Mouse (Mus musculus) bone marrow, adult 2 months (tissue): ENCODE results near the gene Anxa9. TPM values are rescaled to one million over a fixed set of nuclear protein-coding genes. Genes with fewer than 3 reads are reported as not detected.

Experiments used
- H3K27ac ChIP-seq: fragments of 200-500 bp; 2 replicates; pipeline ENCODE4 v1.5.1; 2012; ENCODE audit warnings: low read depth, mild to moderate bottlenecking, control low read depth, inconsistent platforms, low read length; ENCODE audit not compliant: control insufficient read depth, poor library complexity, insufficient read depth
- H3K4me1 ChIP-seq: fragments of 200-500 bp; 2 replicates; pipeline ENCODE4 v1.6.1; 2011; ENCODE audit warnings: low read length; ENCODE audit not compliant: control insufficient read depth, insufficient read depth
- H3K4me3 ChIP-seq: fragments of 200-500 bp; replicated peaks from 2 replicates; pipeline ENCODE3; 2011; ENCODE audit warnings: mild to moderate bottlenecking, low read depth, low read length, control low read depth; ENCODE audit not compliant: control insufficient read depth
- CTCF ChIP-seq: fragments of 200-500 bp; IDR thresholded peaks from 2 replicates; pipeline ENCODE4 v1.5.1; 2011; ENCODE audit warnings: low read length, control low read depth; ENCODE audit not compliant: control insufficient read depth, insufficient read depth
- POLR2A ChIP-seq: fragments of 200-500 bp; IDR thresholded peaks from 2 replicates; pipeline ENCODE4 v1.6.1; 2011; ENCODE audit warnings: low read depth, mild to moderate bottlenecking, control low read depth, low read length, borderline replicate concordance; ENCODE audit not compliant: control insufficient read depth
- WGBS: fragments of 180-500 bp; shearing (Covaris S2); methylation state at CpG from one replicate; pipeline ENCODE4 v1.1.7; 2018; 5-methylcytosine and 5-hydroxymethylcytosine counted together
- polyA plus RNA-seq: library from polyadenylated mRNA; stranded (reverse); fragments of >200 nt; gene quantifications from 2 replicates; pipeline ENCODE4 v1.2.4, GENCODE M21; 2011; ENCODE audit warnings: low replicate concordance; ENCODE audit not compliant: missing spikeins, insufficient read depth, insufficient read length

The Anxa9 gene
- polyA plus RNA-seq, 1 experiment = 4.3 TPM

DNA sequence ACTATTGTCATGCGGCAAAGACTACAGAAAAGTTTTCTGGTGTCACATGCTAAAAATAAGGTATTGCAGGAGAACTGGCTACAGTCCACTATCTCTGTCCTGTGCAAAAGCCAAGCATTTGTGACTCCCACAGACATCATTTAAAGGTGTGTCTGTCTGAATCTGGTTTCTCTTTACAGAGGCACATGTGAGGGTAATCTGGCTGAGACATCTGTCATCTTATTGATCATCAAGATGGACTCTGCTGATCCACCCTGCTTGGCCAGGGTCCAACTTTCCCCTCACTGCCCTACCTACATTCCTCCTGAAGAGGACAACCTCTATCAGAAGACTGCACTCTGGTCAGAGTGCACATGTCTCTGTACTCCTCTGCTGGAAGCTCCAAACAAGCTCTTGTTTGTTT, 29.8 kb downstream of the Anxa9 start:
- WGBS = 56% methylated on average over 1 of the region's 1 CpGs
- no peaks in the 10 kb centered on the region; the same call in 1 of the 2 replicates for H3K4me1 ChIP-seq
- H3K27ac ChIP-seq = no peak overlapping the region
- TF ChIP-seq POLR2A = no peak
- TF ChIP-seq CTCF = no peak
- H3K4me3 ChIP-seq = no peak overlapping the region

- TF ChIP-seq POLR2A = no peak
- no peak for TF ChIP-seq CTCF
- Histone ChIP-seq H3K4me3 (no peak overlapping the region), H3K4me1 (no peaks in the 10 kb centered on the region; the same call in 1 of the 2 replicates), H3K27ac (no peak overlapping the region)
- 34% methylated on average over 5 of the region's 5 CpGs for WGBS
Observed at GRCm38 (mm10) chr3:95276428-95276934, 30.5 kb downstream of the Anxa9 start.

- H3K27ac ChIP-seq = no peak overlapping the region
- 53% methylated on average over 6 of the region's 6 CpGs for WGBS
- TF ChIP-seq CTCF = no peak
- TF ChIP-seq POLR2A = no peak
- no peaks in the 10 kb centered on the region; the same call in 1 of the 2 replicates for H3K4me1 ChIP-seq
- no peak overlapping the region for H3K4me3 ChIP-seq
Observed at GRCm38 (mm10) chr3:95275161-95275560, 31.8 kb downstream of the Anxa9 start.

GRCm38 (mm10) chr3:95274453-95274852, 32.5 kb downstream of the Anxa9 start:
- TF ChIP-seq CTCF (0 out of 2 replicates have a peak, but pooled peaks have one; percentile 7), POLR2A (no peak)
- H3K27ac ChIP-seq = no peak overlapping the region
- no peak overlapping the region for H3K4me3 ChIP-seq
- H3K4me1 ChIP-seq = no peaks in the 10 kb centered on the region; the same call in 1 of the 2 replicates
- 88% methylated on average over 4 of the region's 4 CpGs for WGBS

DNA sequence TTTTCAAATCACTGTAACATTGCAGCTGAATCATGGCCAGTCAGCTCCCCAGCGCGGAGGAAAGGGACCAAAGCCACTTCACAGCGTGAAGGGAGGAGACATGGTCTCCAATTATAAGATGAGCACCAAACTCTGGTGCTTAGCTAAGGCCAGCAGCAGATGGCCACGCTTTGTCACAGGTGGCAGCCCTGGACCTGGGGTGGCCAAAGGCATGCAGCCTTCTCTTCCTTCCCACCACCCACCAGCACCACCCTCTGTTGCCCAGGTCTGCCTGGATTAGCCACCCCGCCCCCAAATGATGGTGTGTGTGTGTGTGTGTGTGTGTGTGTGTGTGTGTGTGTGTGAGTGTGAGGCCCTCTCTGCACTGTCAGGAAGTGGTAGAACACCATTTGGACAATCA, 33.5 kb downstream of the Anxa9 start:
- TF ChIP-seq CTCF (no peak), POLR2A (no peak)
- Histone ChIP-seq H3K27ac (no peak overlapping the region), H3K4me3 (no peak overlapping the region), H3K4me1 (no peaks in the 10 kb centered on the region; the same call in 1 of the 2 replicates)
- 86% methylated on average over 5 of the region's 5 CpGs for WGBS

DNA sequence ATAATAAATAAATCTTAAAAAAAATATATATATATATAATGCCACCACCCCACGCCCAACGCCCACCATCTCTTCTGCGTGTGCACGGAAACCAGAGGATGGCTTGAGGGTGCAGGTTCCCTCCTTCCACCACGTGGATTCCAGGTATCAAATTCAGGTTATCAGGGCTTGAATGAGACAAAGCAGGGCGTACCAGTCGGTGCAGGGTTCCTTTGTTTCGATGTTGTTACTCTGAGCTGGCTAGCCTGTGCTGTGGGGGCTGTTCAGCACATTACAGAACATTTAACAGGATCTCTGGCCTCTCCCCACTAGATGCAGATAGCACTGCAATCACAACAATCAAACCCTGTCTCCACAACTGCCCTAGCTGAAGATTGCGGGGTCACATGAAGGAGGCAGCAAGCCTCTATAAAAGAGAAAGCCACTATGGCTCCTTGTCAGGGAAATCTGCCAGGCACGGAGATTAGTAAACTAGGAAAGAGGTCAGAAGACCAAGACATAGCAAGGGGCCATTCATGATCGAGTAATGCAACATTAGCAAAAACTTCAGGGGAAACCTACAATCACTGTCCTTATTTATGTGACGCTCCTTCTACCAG, 36.1 kb downstream of the Anxa9 start:
- Histone ChIP-seq H3K4me3 (no peak overlapping the region), H3K4me1 (no peaks in the 10 kb centered on the region; the same call in 1 of the 2 replicates), H3K27ac (no peak overlapping the region)
- TF ChIP-seq CTCF (no peak), POLR2A (no peak)
- WGBS = 91% methylated on average over 12 of the region's 12 CpGs

GRCm38 (mm10) chr3:95269789-95270188, 37.2 kb downstream of the Anxa9 start:
- 93% methylated on average over 5 of the region's 5 CpGs for WGBS
- TF ChIP-seq CTCF = no peak
- no peak for TF ChIP-seq POLR2A
- Histone ChIP-seq H3K27ac (no peak overlapping the region), H3K4me1 (no peaks in the 10 kb centered on the region), H3K4me3 (no peak overlapping the region)

GRCm38 (mm10) chr3:95267855-95268254, 39.1 kb downstream of the Anxa9 start:
- no peak overlapping the region for H3K27ac ChIP-seq
- H3K4me3 ChIP-seq = no peak overlapping the region
- peaks cover 2% of the 10 kb centered on the region for H3K4me1 ChIP-seq
- TF ChIP-seq CTCF (no peak), POLR2A (no peak)
